8 mouse cellular contexts compared by ENCODE assay signal in the genomic region with DNA sequence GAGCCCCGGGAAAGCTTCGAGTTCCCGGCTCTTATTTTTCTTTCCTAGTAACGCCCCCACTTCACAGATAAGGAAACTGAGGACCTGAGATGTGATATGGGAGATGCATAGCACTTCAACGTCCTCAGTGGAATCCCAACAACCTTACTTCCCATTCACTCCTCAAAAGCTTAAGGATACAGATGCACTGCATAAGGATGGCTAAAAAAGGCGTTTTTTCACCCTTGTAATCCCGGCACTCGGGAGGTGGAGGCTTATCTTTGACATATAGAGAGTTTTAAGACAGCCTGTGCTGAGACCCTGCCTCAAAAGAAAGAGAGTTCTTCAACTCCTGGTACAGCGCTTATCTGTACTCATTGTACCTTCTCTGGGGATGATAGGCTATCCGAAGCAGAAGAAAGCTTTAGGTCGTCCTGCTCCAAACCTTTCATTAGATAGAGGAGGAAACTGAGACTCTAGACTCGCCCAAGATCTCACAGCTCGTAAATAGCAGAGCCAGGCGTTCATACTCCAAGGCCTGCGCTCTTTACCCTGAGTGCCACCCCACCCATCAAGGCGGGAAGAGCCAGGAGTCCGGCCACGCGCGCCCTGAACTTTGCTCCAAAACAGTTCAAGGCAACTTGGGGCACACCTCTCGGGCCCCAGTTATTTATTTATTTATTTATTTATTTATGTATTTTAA. TPM values are rescaled to one million over a fixed set of nuclear protein-coding genes. Genes with fewer than 3 reads are reported as not detected.
DNase-seq lines count a peak whose midpoint lies in the region; ATAC-seq lines count a peak whose summit lies in the region.

No protein-coding gene starts in this region.

- no peaks in the 10 kb centered on the region for H3K9me3 ChIP-seq in heart, embryonic 12.5 days (replicated peaks)
- no peaks in the 10 kb centered on the region for H3K9me3 ChIP-seq in kidney, embryonic 16.5 days (ENCODE audit: low read length)

- peaks cover 24% of the 10 kb centered on the region for H3K4me1 ChIP-seq in heart, embryonic 12.5 days (replicated peaks)
- H3K4me1 ChIP-seq in kidney, embryonic 16.5 days (ENCODE audit: insufficient read depth, low read length), result peaks cover 41% of the 10 kb centered on the region

- no peaks in the 10 kb centered on the region for H3K36me3 ChIP-seq in heart, embryonic 12.5 days
- H3K36me3 ChIP-seq in kidney, embryonic 16.5 days (ENCODE audit: insufficient read depth, low read length), result no peaks in the 10 kb centered on the region

- DNase-seq in right cerebral cortex, adult 2 months (ENCODE audit: low spot score in 2 of 2), result peak; percentile 20 to 40
- DNase-seq in right cerebral cortex, postnatal 4 days, result no peak
- peak; percentile 49 for DNase-seq in cerebellum, adult 9-11 months
- DNase-seq in lung, postnatal 25 days (ENCODE audit: low spot score), result peak; percentile 45
- peak; percentile 58 for DNase-seq in urinary bladder, postnatal 25 days (ENCODE audit: low spot score)
- no peak for DNase-seq in layer of hippocampus, postnatal 36 days

- no peak for ATAC-seq in heart, embryonic 12.5 days (ENCODE audit: insufficient number of reproducible peaks, low FRiP score)
- no peak for ATAC-seq in kidney, embryonic 16.5 days (ENCODE audit: low FRiP score, low TSS enrichment)

- H3K4me2 ChIP-seq in heart, embryonic 12.5 days, result peak overlapping the region; percentile 91
- H3K4me2 ChIP-seq in kidney, embryonic 16.5 days (replicated peaks; ENCODE audit: low read depth, low read length), result peak overlapping the region; percentile 87

- peaks cover 10% of the 10 kb centered on the region; the same call in 1 of the 2 replicates for H3K27me3 ChIP-seq in heart, embryonic 12.5 days (replicated peaks)
- H3K27me3 ChIP-seq in kidney, embryonic 16.5 days (ENCODE audit: insufficient read depth, low read length), result no peaks in the 10 kb centered on the region

- peak overlapping the region; percentile 84 for H3K9ac ChIP-seq in heart, embryonic 12.5 days
- H3K9ac ChIP-seq in kidney, embryonic 16.5 days (replicated peaks; ENCODE audit: low read length), result peak overlapping the region; percentile 67

- H3K27ac ChIP-seq in heart, embryonic 12.5 days (ENCODE audit: poor library complexity, severe bottlenecking), result peak overlapping the region; percentile 98
- peak overlapping the region; percentile 74 for H3K27ac ChIP-seq in kidney, embryonic 16.5 days (ENCODE audit: low read length)

- 2% methylated on average over 21 of the region's 21 CpGs for WGBS in heart, embryonic 12.5 days
- WGBS in kidney, embryonic 16.5 days, result 3% methylated on average over 21 of the region's 21 CpGs

- H3K4me3 ChIP-seq in heart, embryonic 12.5 days, result peak overlapping the region; percentile 84
- H3K4me3 ChIP-seq in kidney, embryonic 16.5 days (ENCODE audit: low read length), result peak overlapping the region; percentile 85

RNA-seq across cellular contexts. Expression of gene Fosl2, which starts 1.4 kb away (rescaled TPM):
- polyA plus RNA-seq in heart, embryonic 12.5 days (2016; fragmentation: Nextera tagmentation; extraction: Ambion mirVana), result 3.3 and 3.8 TPM in 2 replicates
- 5.5 and 6.5 TPM in 2 replicates for polyA plus RNA-seq in kidney, embryonic 16.5 days (2015; fragmentation: Nextera tagmentation; extraction: Ambion mirVana)
- total RNA-seq in layer of hippocampus, postnatal 36 days (2021), result 10 to 100 TPM; 55.5 to 59.3 TPM

Comparison
In these comparisons a context has a peak if more than half of its experiments do, and no peak if none do; other contexts are left out.
1. DNase-seq: peak in right cerebral cortex, adult 2 months (2 of 2), cerebellum, adult 9-11 months (single experiment), lung, postnatal 25 days (single experiment) and urinary bladder, postnatal 25 days (single experiment); none in right cerebral cortex, postnatal 4 days (single experiment) and layer of hippocampus, postnatal 36 days (0 of 2).